Mouse (Mus musculus) adrenal gland, adult (tissue): ENCODE measurements at regions not wholly inside any gene's neighbourhood (a gene's known extent, or its start where the extent isn't known, plus 50 kb on each side); places are given as distances from the start of the nearest gene placed in this dataset.

Experiments
- DNase-seq, 2 experiments: peaks; one replicate each; pipeline ENCODE4 v3.0.0; 2022 to 2023; ENCODE audit warnings: low spot score in 1 of 2; ENCODE audit not compliant: inconsistent age in 2 of 2

GRCm38 (mm10) chr10:119055199-119055785, 184.6 kb downstream of the Cand1 start:
- peak; percentile 58 to 86 for DNase-seq

- no peak for DNase-seq
Measured at GRCm38 (mm10) chr10:119054191-119055175, 184.5 kb upstream of the Dyrk2 start.

- DNase-seq, result peak in 1 of 2 experiments; percentile 51
Measured at GRCm38 (mm10) chr10:119052441-119053041, 182.5 kb upstream of the Dyrk2 start.

- DNase-seq, result no peak
Measured at GRCm38 (mm10) chr10:119051598-119051997, 181.6 kb upstream of the Dyrk2 start.

GRCm38 (mm10) chr10:119050017-119050685, 180.1 kb upstream of the Dyrk2 start:
- DNase-seq, result peak in 1 of 2 experiments; percentile 51

GRCm38 (mm10) chr10:119048643-119049420, 178.8 kb upstream of the Dyrk2 start:
- DNase-seq, result no peak

- DNase-seq, result no peak
Measured at GRCm38 (mm10) chr10:119045059-119045458, 175.1 kb upstream of the Dyrk2 start.

GRCm38 (mm10) chr10:119043069-119043468, 173.1 kb upstream of the Dyrk2 start:
- no peak for DNase-seq

- no peak for DNase-seq
Measured at GRCm38 (mm10) chr10:119040205-119040604, 170.2 kb upstream of the Dyrk2 start.

GRCm38 (mm10) chr10:119039732-119040131, 169.7 kb upstream of the Dyrk2 start:
- no peak for DNase-seq

GRCm38 (mm10) chr10:119038991-119039390, 169.0 kb upstream of the Dyrk2 start:
- no peak for DNase-seq

- no peak for DNase-seq
Measured at GRCm38 (mm10) chr10:119037781-119038180, 167.8 kb upstream of the Dyrk2 start.

- DNase-seq, result no peak
Measured at GRCm38 (mm10) chr10:119035863-119036262, 165.9 kb upstream of the Dyrk2 start.

GRCm38 (mm10) chr10:119034396-119034795, 164.4 kb upstream of the Dyrk2 start:
- no peak for DNase-seq

GRCm38 (mm10) chr10:119031282-119032275, 161.6 kb upstream of the Dyrk2 start:
- peak; percentile 25 to 39 for DNase-seq

GRCm38 (mm10) chr10:119028480-119029137, 158.6 kb upstream of the Dyrk2 start:
- no peak for DNase-seq

GRCm38 (mm10) chr10:119027241-119027901, 157.4 kb upstream of the Dyrk2 start:
- no peak for DNase-seq

GRCm38 (mm10) chr10:119026291-119026690, 156.3 kb upstream of the Dyrk2 start:
- DNase-seq, result no peak
